ENCODE assay signal across 8 mouse cellular contexts in genomic region chr17:27554062-27554960, GRCm38 (mm10). TPM values are rescaled to one million over a fixed set of nuclear protein-coding genes. Genes with fewer than 3 reads are reported as not detected.
DNase-seq lines count a peak whose midpoint lies in the region; ATAC-seq lines count a peak whose summit lies in the region.

No protein-coding gene starts in this region.

- peak overlapping the region; percentile 98 for H3K27ac ChIP-seq in lung, embryonic 16.5 days (ENCODE audit: low read length)
- peak overlapping the region; percentile 88 for H3K27ac ChIP-seq in embryonic facial prominence, embryonic 14.5 days (replicated peaks; ENCODE audit: low read depth, low read length)
- peak overlapping the region; percentile 96 for H3K27ac ChIP-seq in kidney, embryonic 16.5 days (ENCODE audit: low read length)
- no peak overlapping the region for H3K27ac ChIP-seq in neural tube, embryonic 14.5 days (ENCODE audit: low read depth, low read length)

- H3K4me2 ChIP-seq in lung, embryonic 16.5 days (ENCODE audit: low read depth, low read length): peak overlapping the region; percentile 85
- peak overlapping the region; percentile 82 for H3K4me2 ChIP-seq in embryonic facial prominence, embryonic 14.5 days (ENCODE audit: low read depth, low read length)
- H3K4me2 ChIP-seq in kidney, embryonic 16.5 days (replicated peaks; ENCODE audit: low read depth, low read length): peak overlapping the region; percentile 92
- H3K4me2 ChIP-seq in neural tube, embryonic 14.5 days (ENCODE audit: low read depth, low read length): peak overlapping the region; percentile 79; the same call in 1 of the 2 replicates

- DNase-seq in lung, postnatal 10 days: no peak
- no peak for DNase-seq in embryonic facial prominence, embryonic 14.5 days (ENCODE audit: low spot score)
- DNase-seq in c-Kit-positive CD71-positive TER-119-positive erythroid progenitor cells, embryonic 14.5 days (ENCODE audit: low spot score): no peak
- DNase-seq in gastrocnemius, postnatal 36 days: no peak
- no peak for DNase-seq in MN1 (ENCODE audit: low spot score)

- peak overlapping the region; percentile 88 for H3K9ac ChIP-seq in lung, embryonic 16.5 days (ENCODE audit: low read length)
- peak overlapping the region; percentile 83 for H3K9ac ChIP-seq in embryonic facial prominence, embryonic 14.5 days (ENCODE audit: low read depth, low read length)
- peak overlapping the region; percentile 92 for H3K9ac ChIP-seq in kidney, embryonic 16.5 days (replicated peaks; ENCODE audit: low read length)
- H3K9ac ChIP-seq in neural tube, embryonic 14.5 days (replicated peaks; ENCODE audit: low read depth, low read length): no peak overlapping the region

- H3K9me3 ChIP-seq in lung, embryonic 16.5 days (ENCODE audit: control insufficient read depth, low read length): no peaks in the 10 kb centered on the region
- no peaks in the 10 kb centered on the region for H3K9me3 ChIP-seq in embryonic facial prominence, embryonic 14.5 days (ENCODE audit: control insufficient read depth, low read length)
- no peaks in the 10 kb centered on the region for H3K9me3 ChIP-seq in kidney, embryonic 16.5 days (ENCODE audit: low read length)
- no peaks in the 10 kb centered on the region for H3K9me3 ChIP-seq in neural tube, embryonic 14.5 days (ENCODE audit: control insufficient read depth, low read length)

- peak overlapping the region; percentile 83 for H3K4me3 ChIP-seq in lung, embryonic 16.5 days (ENCODE audit: low read length)
- peak overlapping the region; percentile 80 for H3K4me3 ChIP-seq in embryonic facial prominence, embryonic 14.5 days (ENCODE audit: low read depth, low read length)
- H3K4me3 ChIP-seq in kidney, embryonic 16.5 days (ENCODE audit: low read length): peak overlapping the region; percentile 80
- H3K4me3 ChIP-seq in neural tube, embryonic 14.5 days (ENCODE audit: low read depth, low read length): no peak overlapping the region

- H3K27me3 ChIP-seq in lung, embryonic 16.5 days (ENCODE audit: control insufficient read depth, insufficient read depth, low read depth, low read length): no peaks in the 10 kb centered on the region; the same call in 1 of the 2 replicates
- no peaks in the 10 kb centered on the region for H3K27me3 ChIP-seq in embryonic facial prominence, embryonic 14.5 days (replicated peaks; ENCODE audit: control insufficient read depth, insufficient read depth, low read length)
- H3K27me3 ChIP-seq in kidney, embryonic 16.5 days (ENCODE audit: insufficient read depth, low read length): no peaks in the 10 kb centered on the region
- peaks cover 3% of the 10 kb centered on the region for H3K27me3 ChIP-seq in neural tube, embryonic 14.5 days (ENCODE audit: control insufficient read depth, insufficient read depth, low read length)

- intact Hi-C loops in gastrocnemius, postnatal 36 days (cut with DNase I): no loop called here

- no peak for ATAC-seq in lung, embryonic 16.5 days (ENCODE audit: low read depth)
- no peak for ATAC-seq in embryonic facial prominence, embryonic 14.5 days (ENCODE audit: low read depth)
- ATAC-seq in kidney, embryonic 16.5 days (ENCODE audit: low FRiP score, low TSS enrichment): no peak
- ATAC-seq in neural tube, embryonic 14.5 days (ENCODE audit: low read depth): no peak

- H3K36me3 ChIP-seq in lung, embryonic 16.5 days (ENCODE audit: control insufficient read depth, insufficient read depth, low read length): no peaks in the 10 kb centered on the region
- H3K36me3 ChIP-seq in embryonic facial prominence, embryonic 14.5 days (ENCODE audit: control insufficient read depth, insufficient read depth, low read length): no peaks in the 10 kb centered on the region
- no peaks in the 10 kb centered on the region for H3K36me3 ChIP-seq in kidney, embryonic 16.5 days (ENCODE audit: insufficient read depth, low read length)
- H3K36me3 ChIP-seq in neural tube, embryonic 14.5 days (ENCODE audit: control insufficient read depth, insufficient read depth, low read length): no peaks in the 10 kb centered on the region

- 48% methylated on average over 20 of the region's 20 CpGs for WGBS in lung, embryonic 16.5 days
- WGBS in embryonic facial prominence, embryonic 14.5 days: 38% methylated on average over 20 of the region's 20 CpGs
- WGBS in kidney, embryonic 16.5 days: 49% methylated on average over 20 of the region's 20 CpGs
- WGBS in neural tube, embryonic 14.5 days: 52% methylated on average over 20 of the region's 20 CpGs

- H3K4me1 ChIP-seq in lung, embryonic 16.5 days (replicated peaks; ENCODE audit: control insufficient read depth, insufficient read depth, low read length): peaks cover 25% of the 10 kb centered on the region
- peaks cover 23% of the 10 kb centered on the region for H3K4me1 ChIP-seq in embryonic facial prominence, embryonic 14.5 days (ENCODE audit: control insufficient read depth, insufficient read depth, low read length)
- peaks cover 49% of the 10 kb centered on the region for H3K4me1 ChIP-seq in kidney, embryonic 16.5 days (ENCODE audit: insufficient read depth, low read length)
- peaks cover 22% of the 10 kb centered on the region for H3K4me1 ChIP-seq in neural tube, embryonic 14.5 days (ENCODE audit: control insufficient read depth, insufficient read depth, low read length)

RNA-seq across cellular contexts. Expression of gene Hmga1, which starts 2.0 kb away (rescaled TPM):
- polyA plus RNA-seq in lung, embryonic 16.5 days (2015; fragmentation: Nextera tagmentation; extraction: Ambion mirVana): 195 and 215 TPM in 2 replicates
- 142 and 170 TPM in 2 replicates for polyA plus RNA-seq in embryonic facial prominence, embryonic 14.5 days (2014; fragmentation: Nextera tagmentation; extraction: Ambion mirVana)
- polyA plus RNA-seq in kidney, embryonic 16.5 days (2015; fragmentation: Nextera tagmentation; extraction: Ambion mirVana): 257 and 279 TPM in 2 replicates
- polyA plus RNA-seq in neural tube, embryonic 14.5 days (2014; fragmentation: Nextera tagmentation; extraction: Ambion mirVana): 129 and 141 TPM in 2 replicates
- 10 to 100 TPM; 24.0 to 25.2 TPM for total RNA-seq in gastrocnemius, postnatal 36 days (2021)

RNA-seq across cellular contexts. Expression of gene AI413582, which starts 11.2 kb away (rescaled TPM):
- 17.6 and 19.1 TPM in 2 replicates for polyA plus RNA-seq in lung, embryonic 16.5 days (2015; fragmentation: Nextera tagmentation; extraction: Ambion mirVana)
- 28.8 and 29.3 TPM in 2 replicates for polyA plus RNA-seq in embryonic facial prominence, embryonic 14.5 days (2014; fragmentation: Nextera tagmentation; extraction: Ambion mirVana)
- polyA plus RNA-seq in kidney, embryonic 16.5 days (2015; fragmentation: Nextera tagmentation; extraction: Ambion mirVana): 20.2 and 23.4 TPM in 2 replicates
- polyA plus RNA-seq in neural tube, embryonic 14.5 days (2014; fragmentation: Nextera tagmentation; extraction: Ambion mirVana): 55.9 and 77.9 TPM in 2 replicates
- 1 to 10 TPM; 2.7 to 2.8 TPM for total RNA-seq in gastrocnemius, postnatal 36 days (2021)

RNA-seq across cellular contexts. Expression of gene Grm4, which starts 33.1 kb away (rescaled TPM):
- polyA plus RNA-seq in lung, embryonic 16.5 days (2015; fragmentation: Nextera tagmentation; extraction: Ambion mirVana): 0.13 and 0.24 TPM in 2 replicates
- polyA plus RNA-seq in embryonic facial prominence, embryonic 14.5 days (2014; fragmentation: Nextera tagmentation; extraction: Ambion mirVana): 0.97 and 1.2 TPM in 2 replicates
- 0.91 and 1.2 TPM in 2 replicates for polyA plus RNA-seq in kidney, embryonic 16.5 days (2015; fragmentation: Nextera tagmentation; extraction: Ambion mirVana)
- polyA plus RNA-seq in neural tube, embryonic 14.5 days (2014; fragmentation: Nextera tagmentation; extraction: Ambion mirVana): 7.4 and 9.1 TPM in 2 replicates
- under 1 TPM in 1 of 2 experiments, not detected in 1; 0.05 TPM for total RNA-seq in gastrocnemius, postnatal 36 days (2021)
